Mouse (Mus musculus) midbrain, embryonic 16.5 days (tissue): ENCODE results near the gene Anapc11. TPM values are rescaled to one million over a fixed set of nuclear protein-coding genes. Genes with fewer than 3 reads are reported as not detected.

ENCODE experiments used
- ATAC-seq: fragments of 200-750 bp; cut with Nextera tagmentation; 2 replicates; pipeline ENCODE4 v1.8.0; 2017; ENCODE audit warnings: moderate TSS enrichment
- H3K27ac ChIP-seq: fragments of 300-500 bp; sonication (generic); 2 replicates; pipeline ENCODE4 v1.5.1; 2014; ENCODE audit warnings: mild to moderate bottlenecking, low read length, mixed read lengths
- H3K27me3 ChIP-seq: fragments of 300-500 bp; sonication (generic); 2 replicates; pipeline ENCODE4 v1.6.1; 2014; ENCODE audit warnings: low read depth, low read length, mixed read lengths; ENCODE audit not compliant: control insufficient read depth, insufficient read depth
- H3K36me3 ChIP-seq: fragments of 300-500 bp; sonication (generic); 2 replicates; pipeline ENCODE4 v1.6.1; 2014; ENCODE audit warnings: mild to moderate bottlenecking, low read length, moderate library complexity, mixed read lengths; ENCODE audit not compliant: control insufficient read depth, insufficient read depth
- H3K4me1 ChIP-seq: fragments of 300-500 bp; sonication (generic); 2 replicates; pipeline ENCODE4 v1.6.1; 2014; ENCODE audit warnings: mild to moderate bottlenecking, low read length, mixed read lengths; ENCODE audit not compliant: control insufficient read depth, insufficient read depth
- H3K4me2 ChIP-seq: fragments of 300-500 bp; sonication (generic); 2 replicates; pipeline ENCODE4 v1.6.1; 2014; ENCODE audit warnings: mild to moderate bottlenecking, low read length, mixed read lengths
- H3K4me3 ChIP-seq: fragments of 300-500 bp; sonication (generic); 2 replicates; pipeline ENCODE4 v1.5.1; 2014; ENCODE audit warnings: low read depth, mild to moderate bottlenecking, low read length, moderate library complexity, mixed read lengths
- H3K9ac ChIP-seq: fragments of 300-500 bp; sonication (generic); 2 replicates; pipeline ENCODE4 v1.6.1; 2014; ENCODE audit warnings: low read depth, low read length, mixed read lengths
- H3K9me3 ChIP-seq: fragments of 300-500 bp; sonication (generic); replicated peaks from 2 replicates; pipeline ENCODE4 v1.6.1; 2014; ENCODE audit warnings: mild to moderate bottlenecking, low read length, mixed read lengths; ENCODE audit not compliant: control insufficient read depth, poor library complexity, severe bottlenecking
- WGBS: fragments of 180-500 bp; shearing (Covaris S2); extraction: QIAGEN DNeasy Blood & Tissue Kit; methylation state at CpG from one replicate; pipeline ENCODE4 v1.1.7; 2014; 5-methylcytosine and 5-hydroxymethylcytosine counted together
- polyA plus RNA-seq: library from polyadenylated mRNA; unstranded; fragments of >200 nt; fragmentation: Nextera tagmentation; extraction: Ambion mirVana; gene quantifications from 2 replicates; pipeline ENCODE4 v1.2.1, GENCODE M21; 2015

Gene Anapc11
- polyA plus RNA-seq, 1 experiment from 2014 or later, result 196 TPM

DNA sequence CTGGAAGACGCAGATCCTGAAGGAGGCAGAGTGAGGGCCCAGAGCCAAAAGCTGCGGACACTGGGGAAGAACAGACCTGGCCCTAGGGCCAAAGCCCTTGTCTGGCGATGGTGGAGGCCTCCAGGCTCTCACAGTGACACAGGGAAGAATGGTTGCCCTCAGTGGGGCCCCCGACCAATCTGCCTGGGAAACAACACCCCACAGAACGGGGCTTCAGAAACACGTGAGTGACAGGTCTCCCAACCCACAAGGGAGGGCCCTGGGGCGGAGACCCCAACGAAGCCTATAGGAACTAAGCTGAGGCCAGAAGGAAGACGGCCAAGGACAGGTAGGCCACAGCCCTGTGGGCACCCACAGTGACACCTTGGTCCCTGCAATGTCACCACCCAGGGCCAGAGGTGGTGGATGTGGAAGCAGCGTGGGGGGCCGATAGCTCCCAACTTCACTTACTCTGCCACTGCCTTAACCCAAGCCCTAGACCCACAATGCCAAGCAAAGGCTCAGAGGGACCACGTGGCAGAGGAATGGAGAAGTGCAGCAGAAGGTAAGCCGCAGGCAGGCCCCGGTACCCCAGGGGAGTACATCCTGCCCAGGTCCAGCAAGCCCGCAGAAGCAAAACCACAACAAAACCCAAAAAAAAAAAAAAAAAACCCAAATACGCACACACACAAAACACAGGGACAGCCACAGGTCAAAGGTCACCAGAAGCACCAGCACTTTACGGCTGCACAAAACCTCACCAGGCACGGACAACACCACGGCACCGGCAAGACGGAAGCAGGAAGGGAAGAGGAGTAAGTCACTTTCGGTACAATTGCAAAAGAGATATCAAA is 29.5 kb downstream of the Anapc11 start:
- Histone ChIP-seq H3K27ac (no peak overlapping the region), H3K36me3 (peaks cover 6% of the 10 kb centered on the region), H3K9ac (no peak overlapping the region), H3K4me1 (peaks cover 46% of the 10 kb centered on the region), H3K4me2 (no peak overlapping the region), H3K4me3 (no peak overlapping the region), H3K9me3 (no peaks in the 10 kb centered on the region), H3K27me3 (no peaks in the 10 kb centered on the region)
- WGBS, result 83% methylated on average over 22 of the region's 22 CpGs
- no peak for ATAC-seq

GRCm38 (mm10) chr11:120628601-120629340 is 30.6 kb downstream of the Anapc11 start:
- H3K36me3 ChIP-seq, result peaks cover 6% of the 10 kb centered on the region
- no peaks in the 10 kb centered on the region for H3K9me3 ChIP-seq
- no peak overlapping the region for H3K9ac ChIP-seq
- no peak overlapping the region for H3K27ac ChIP-seq
- 94% methylated on average over 23 of the region's 23 CpGs for WGBS
- peaks cover 41% of the 10 kb centered on the region for H3K4me1 ChIP-seq
- ATAC-seq, result no peak
- H3K4me2 ChIP-seq, result no peak overlapping the region
- H3K4me3 ChIP-seq, result no peak overlapping the region
- no peaks in the 10 kb centered on the region for H3K27me3 ChIP-seq

- Histone ChIP-seq H3K4me2 (no peak overlapping the region), H3K36me3 (peaks cover 6% of the 10 kb centered on the region), H3K9ac (no peak overlapping the region), H3K4me1 (peaks cover 35% of the 10 kb centered on the region), H3K27me3 (no peaks in the 10 kb centered on the region), H3K27ac (no peak overlapping the region), H3K4me3 (no peak overlapping the region), H3K9me3 (no peaks in the 10 kb centered on the region)
- no peak for ATAC-seq
- 71% methylated on average over 23 of the region's 23 CpGs for WGBS
These were observed 31.1 kb downstream of the Anapc11 start for GRCm38 (mm10) chr11:120629341-120629730.

GRCm38 (mm10) chr11:120629911-120630310 is 31.7 kb downstream of the Anapc11 start:
- Histone ChIP-seq H3K36me3 (peaks cover 6% of the 10 kb centered on the region), H3K4me3 (no peak overlapping the region), H3K27ac (no peak overlapping the region), H3K27me3 (no peaks in the 10 kb centered on the region), H3K9ac (no peak overlapping the region), H3K4me2 (no peak overlapping the region), H3K4me1 (peaks cover 35% of the 10 kb centered on the region), H3K9me3 (no peaks in the 10 kb centered on the region)
- ATAC-seq, result no peak
- WGBS, result 30% methylated on average over 7 of the region's 7 CpGs

DNA sequence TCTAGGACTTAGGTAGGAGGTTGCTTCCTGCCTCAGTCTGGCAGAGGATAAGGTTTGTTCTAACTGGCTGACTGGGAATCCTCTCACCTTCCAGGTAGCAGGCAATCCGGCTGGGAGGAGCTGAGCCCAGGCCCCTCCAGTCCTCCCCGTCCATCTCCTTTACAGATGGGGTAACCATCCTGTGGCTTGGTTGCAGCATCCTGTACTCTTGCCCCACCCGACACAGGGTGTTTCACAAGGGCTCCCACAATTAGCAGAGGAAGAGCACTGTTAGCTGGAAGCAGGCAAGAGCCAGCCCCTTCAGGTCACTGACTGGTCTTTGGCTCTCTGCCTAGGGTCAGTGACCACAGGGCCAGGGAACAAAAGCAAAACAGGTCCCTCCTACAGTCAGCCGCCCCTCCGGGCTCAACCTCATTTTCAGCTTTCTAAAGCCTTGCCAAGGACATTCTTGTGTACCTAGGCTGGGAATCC is 32.2 kb downstream of the Anapc11 start:
- Histone ChIP-seq H3K27me3 (no peaks in the 10 kb centered on the region), H3K4me1 (peaks cover 31% of the 10 kb centered on the region), H3K9ac (no peak overlapping the region), H3K4me2 (no peak overlapping the region), H3K36me3 (peaks cover 6% of the 10 kb centered on the region), H3K4me3 (no peak overlapping the region), H3K27ac (no peak overlapping the region), H3K9me3 (no peaks in the 10 kb centered on the region)
- no peak for ATAC-seq
- WGBS, result 38% methylated on average over 5 of the region's 5 CpGs

DNA sequence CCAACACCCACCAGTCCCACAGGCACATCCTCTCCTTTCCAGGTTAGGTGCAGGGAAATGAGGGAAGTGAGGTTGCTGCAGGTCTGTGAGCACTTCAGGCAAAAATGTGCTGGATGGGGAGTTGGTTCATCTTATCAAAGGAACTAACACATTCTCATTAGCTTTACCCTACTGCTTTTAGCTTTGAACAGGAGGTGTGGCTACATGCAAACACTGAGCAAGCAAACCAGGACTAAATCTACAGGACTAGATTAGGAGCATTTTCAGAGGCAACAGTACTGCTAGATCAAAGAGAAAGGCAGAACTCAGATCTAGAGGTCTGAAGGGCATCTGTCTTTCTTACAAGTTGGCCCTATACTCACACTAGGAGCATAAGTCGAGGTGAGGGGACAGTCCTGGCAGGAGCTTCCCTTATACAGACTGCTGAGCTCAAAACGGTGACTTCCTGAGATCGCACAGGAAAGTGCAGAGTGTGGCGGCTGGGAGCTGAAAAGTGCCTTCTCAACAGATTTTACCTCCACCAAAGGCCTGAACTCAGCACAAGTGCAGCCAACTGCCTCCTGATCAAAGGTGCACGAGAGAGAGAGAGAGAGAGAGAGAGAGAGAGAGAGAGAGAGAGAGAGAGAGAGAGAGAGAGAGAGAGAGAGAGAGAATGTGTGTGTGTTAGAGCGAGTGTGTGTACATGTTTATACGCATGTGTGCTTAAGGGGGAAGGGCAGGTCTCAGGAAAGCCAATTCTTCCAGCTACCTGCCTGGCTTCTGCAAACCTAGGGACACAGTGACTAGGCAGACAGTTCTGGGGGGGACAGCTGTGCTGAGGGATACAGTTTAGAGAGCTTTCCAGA is 32.9 kb downstream of the Anapc11 start:
- 40% methylated on average over 7 of the region's 7 CpGs for WGBS
- H3K9ac ChIP-seq, result 0 out of 2 replicates have a peak overlapping the region, but pooled peaks have one; percentile 30
- peak overlapping the region; percentile 93; the same call in 1 of the 2 replicates for H3K4me2 ChIP-seq
- H3K27me3 ChIP-seq, result no peaks in the 10 kb centered on the region
- no peak overlapping the region for H3K27ac ChIP-seq
- H3K9me3 ChIP-seq, result no peaks in the 10 kb centered on the region
- H3K36me3 ChIP-seq, result peaks cover 6% of the 10 kb centered on the region
- peaks cover 29% of the 10 kb centered on the region for H3K4me1 ChIP-seq
- H3K4me3 ChIP-seq, result no peak overlapping the region
- no peak for ATAC-seq

- no peak for ATAC-seq
- no peaks in the 10 kb centered on the region for H3K27me3 ChIP-seq
- no peak overlapping the region for H3K27ac ChIP-seq
- H3K36me3 ChIP-seq, result peaks cover 6% of the 10 kb centered on the region
- H3K4me3 ChIP-seq, result peak overlapping the region; percentile 93
- H3K4me1 ChIP-seq, result peaks cover 29% of the 10 kb centered on the region
- peak overlapping the region; percentile 89 for H3K9ac ChIP-seq
- no peaks in the 10 kb centered on the region for H3K9me3 ChIP-seq
- H3K4me2 ChIP-seq, result peak overlapping the region; percentile 93
- WGBS, result 67% methylated on average over 4 of the region's 4 CpGs
These were observed 33.7 kb downstream of the Anapc11 start for GRCm38 (mm10) chr11:120631726-120632448.
